Mouse (Mus musculus) forebrain, embryonic 13.5 days (tissue): ENCODE measurements at regions not wholly inside any gene's neighbourhood (a gene's known extent, or its start where the extent isn't known, plus 50 kb on each side); places are given as distances from the start of the nearest gene placed in this dataset.

Experiments used
- ATAC-seq: fragments of 200-750 bp; cut with Nextera tagmentation; 2 replicates; pipeline ENCODE4 v1.8.0; 2017
- H3K27ac ChIP-seq: fragments of 300-500 bp; sonication (generic); 2 replicates; pipeline ENCODE4 v1.5.1; 2015; ENCODE audit warnings: inconsistent platforms, mild to moderate bottlenecking, moderate library complexity
- H3K27me3 ChIP-seq: fragments of 300-500 bp; sonication (generic); 2 replicates; pipeline ENCODE4 v1.6.1; 2015; ENCODE audit warnings: mild to moderate bottlenecking, inconsistent platforms
- H3K36me3 ChIP-seq: fragments of 300-500 bp; sonication (generic); 2 replicates; pipeline ENCODE4 v1.6.1; 2015; ENCODE audit warnings: mild to moderate bottlenecking, inconsistent platforms; ENCODE audit not compliant: poor library complexity, severe bottlenecking
- H3K4me1 ChIP-seq: fragments of 300-500 bp; sonication (generic); 2 replicates; pipeline ENCODE4 v1.6.1; 2015; ENCODE audit warnings: inconsistent platforms
- H3K4me2 ChIP-seq: fragments of 300-500 bp; sonication (generic); 2 replicates; pipeline ENCODE4 v1.6.1; 2015; ENCODE audit warnings: inconsistent platforms, mild to moderate bottlenecking, moderate library complexity
- H3K4me3 ChIP-seq: fragments of 300-500 bp; sonication (generic); 2 replicates; pipeline ENCODE4 v1.5.1; 2015; ENCODE audit warnings: mild to moderate bottlenecking, inconsistent platforms
- H3K9ac ChIP-seq: fragments of 300-500 bp; sonication (generic); 2 replicates; pipeline ENCODE4 v1.6.1; 2015; ENCODE audit warnings: mild to moderate bottlenecking, inconsistent platforms
- H3K9me3 ChIP-seq: fragments of 300-500 bp; sonication (generic); replicated peaks from 2 replicates; pipeline ENCODE4 v1.6.1; 2016; ENCODE audit warnings: inconsistent platforms
- WGBS: fragments of 180-500 bp; shearing (Covaris S2); methylation state at CpG from one replicate; pipeline ENCODE4 v1.1.7; 2015; 5-methylcytosine and 5-hydroxymethylcytosine counted together

DNA sequence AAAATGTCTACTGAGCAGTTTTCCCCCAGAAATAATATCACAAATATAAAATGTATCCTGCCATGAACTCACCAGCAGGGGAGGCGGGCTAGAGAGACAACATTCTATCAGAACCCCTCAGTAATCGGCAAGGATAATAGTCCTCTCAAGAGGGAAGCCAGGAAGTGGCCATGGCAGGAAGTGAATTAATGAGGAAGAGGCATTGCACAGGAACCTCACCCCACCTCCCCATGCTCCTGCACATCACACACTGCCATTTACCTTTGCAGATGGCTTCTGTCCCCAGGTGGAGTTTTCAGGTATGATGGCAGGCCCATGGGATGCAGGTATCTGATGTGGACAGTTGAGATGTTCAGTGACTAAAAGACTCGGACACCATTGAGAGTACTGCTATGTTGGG lies 185.9 kb upstream of the Tgfbr2 start:
- Histone ChIP-seq H3K36me3 (no peaks in the 10 kb centered on the region), H3K9ac (no peak overlapping the region)
- WGBS, result 88% methylated on average over 3 of the region's 3 CpGs

DNA sequence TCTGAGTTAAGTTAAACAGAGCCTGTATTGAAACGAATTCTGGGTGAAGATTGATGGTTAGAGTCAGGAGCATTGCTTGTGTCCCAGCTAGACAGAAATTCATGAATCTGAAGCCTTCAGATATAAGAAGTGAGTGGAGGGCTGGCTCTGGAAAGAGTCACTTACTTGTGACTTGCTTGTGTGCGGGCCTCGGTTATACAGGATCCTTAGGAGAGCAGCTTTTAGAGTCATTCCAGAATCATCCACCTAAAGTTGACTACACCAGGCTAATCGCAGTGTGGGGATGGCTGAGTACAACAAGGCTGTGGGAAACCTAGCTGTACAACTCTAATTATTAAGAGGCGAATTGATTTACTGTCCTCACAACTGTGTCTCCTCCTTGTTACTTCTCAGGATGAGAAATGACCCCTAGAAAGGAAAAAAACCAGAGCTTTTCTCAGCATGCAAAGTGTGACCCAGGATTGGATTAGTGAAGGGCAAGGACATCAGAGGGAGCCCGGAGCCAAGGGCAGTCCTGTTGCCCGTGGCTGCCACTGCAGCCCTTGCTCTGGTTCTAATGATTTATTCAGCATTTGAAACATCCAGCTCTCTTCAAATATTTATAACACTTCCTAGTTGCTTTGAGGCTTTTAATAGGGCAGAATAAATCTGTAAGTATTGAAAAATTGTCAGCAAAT lies 179.0 kb upstream of the Tgfbr2 start:
- no peaks in the 10 kb centered on the region for H3K27me3 ChIP-seq
- no peak for ATAC-seq
- H3K36me3 ChIP-seq, result no peaks in the 10 kb centered on the region
- no peaks in the 10 kb centered on the region for H3K9me3 ChIP-seq
- no peak overlapping the region for H3K27ac ChIP-seq
- 0 out of 2 replicates have a peak, but pooled peaks cover 7% of the 10 kb centered on the region for H3K4me1 ChIP-seq
- no peak overlapping the region for H3K4me3 ChIP-seq
- 82% methylated on average over 7 of the region's 7 CpGs for WGBS
- H3K9ac ChIP-seq, result no peak overlapping the region
- H3K4me2 ChIP-seq, result no peak overlapping the region

More for the DNA sequence above, 185.9 kb upstream of the Tgfbr2 start:
- Histone ChIP-seq H3K27ac (no peak overlapping the region), H3K4me3 (no peak overlapping the region), H3K9me3 (no peaks in the 10 kb centered on the region), H3K4me2 (no peak overlapping the region), H3K4me1 (no peaks in the 10 kb centered on the region), H3K27me3 (no peaks in the 10 kb centered on the region)
- no peak for ATAC-seq

DNA sequence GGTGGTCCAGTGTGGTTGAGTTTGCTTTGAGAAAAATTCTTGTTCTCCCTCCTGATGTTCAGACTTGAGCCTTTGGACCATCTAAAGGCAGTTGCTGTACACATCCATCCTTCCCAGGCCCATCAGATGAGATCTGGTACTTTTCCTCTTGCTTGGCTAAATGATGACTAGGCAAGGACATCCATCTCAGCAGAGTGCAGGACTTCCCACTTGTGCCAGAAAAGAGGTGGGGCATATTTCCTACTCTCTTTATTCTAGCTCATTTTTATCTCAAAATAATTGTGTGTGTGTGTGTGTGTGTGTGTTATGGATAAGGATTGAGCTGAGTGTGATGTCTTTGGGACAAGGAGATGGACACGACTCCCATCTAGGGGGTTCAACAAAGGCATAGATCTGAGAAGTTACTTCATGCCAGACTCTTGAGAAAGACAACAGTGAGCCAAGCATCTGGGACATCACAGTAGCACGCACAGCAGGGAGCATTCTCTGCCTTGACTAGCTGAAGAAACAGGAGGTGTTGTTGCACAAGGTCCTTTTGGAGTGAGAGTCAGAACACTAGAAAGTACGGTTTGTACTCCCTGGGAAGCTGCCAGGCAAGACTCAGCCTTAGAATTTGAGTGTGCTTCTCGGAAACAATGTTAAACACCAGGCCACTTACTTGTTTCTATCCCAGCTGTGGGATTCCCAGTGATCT lies 177.8 kb upstream of the Tgfbr2 start:
- no peak for ATAC-seq
- Histone ChIP-seq H3K9ac (no peak overlapping the region), H3K9me3 (no peaks in the 10 kb centered on the region), H3K36me3 (no peaks in the 10 kb centered on the region), H3K4me3 (no peak overlapping the region), H3K4me1 (0 out of 2 replicates have a peak, but pooled peaks cover 7% of the 10 kb centered on the region), H3K4me2 (no peak overlapping the region), H3K27me3 (no peaks in the 10 kb centered on the region), H3K27ac (no peak overlapping the region)
- 81% methylated on average over 4 of the region's 4 CpGs for WGBS

DNA sequence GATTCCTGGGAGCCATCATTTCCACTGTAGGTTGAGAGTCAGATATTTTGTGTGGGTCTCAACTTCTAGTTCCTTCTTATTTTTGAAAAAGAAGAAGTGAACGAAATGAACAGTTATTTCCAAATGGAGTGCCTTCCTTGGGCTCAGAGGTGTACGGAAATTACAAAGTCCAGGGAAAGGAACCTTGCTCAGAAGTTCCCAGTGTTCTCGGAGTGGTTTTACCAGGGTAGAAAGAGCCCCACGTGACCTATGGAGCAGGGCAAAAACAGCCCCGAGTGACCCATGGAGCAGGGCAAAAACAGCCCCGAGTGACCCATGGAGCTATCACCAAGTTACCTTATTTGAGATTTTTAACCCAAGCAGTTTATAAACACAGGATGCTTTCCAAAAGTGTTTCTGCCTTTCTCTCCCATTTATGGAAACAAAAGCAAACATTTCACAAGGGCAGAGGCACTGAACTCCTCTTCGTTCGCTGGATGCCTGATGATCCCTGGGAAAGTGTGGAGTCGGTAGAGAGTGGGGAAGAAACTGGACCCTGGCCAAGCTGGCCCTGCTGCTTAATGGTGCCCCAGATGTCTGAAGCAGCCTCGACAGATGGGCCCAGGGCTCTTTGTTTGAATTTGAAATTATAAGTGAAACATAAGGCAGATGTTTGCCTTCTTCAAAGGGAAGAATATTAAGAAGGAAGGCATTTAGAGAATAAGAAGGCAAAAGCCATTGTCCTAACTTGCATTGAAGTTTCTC lies 175.8 kb upstream of the Tgfbr2 start:
- Histone ChIP-seq H3K4me3 (no peak overlapping the region), H3K36me3 (no peaks in the 10 kb centered on the region), H3K27ac (no peak overlapping the region), H3K9ac (no peak overlapping the region), H3K4me2 (no peak overlapping the region), H3K4me1 (0 out of 2 replicates have a peak, but pooled peaks cover 7% of the 10 kb centered on the region), H3K27me3 (no peaks in the 10 kb centered on the region), H3K9me3 (no peaks in the 10 kb centered on the region)
- WGBS, result 74% methylated on average over 10 of the region's 10 CpGs
- no peak for ATAC-seq

DNA sequence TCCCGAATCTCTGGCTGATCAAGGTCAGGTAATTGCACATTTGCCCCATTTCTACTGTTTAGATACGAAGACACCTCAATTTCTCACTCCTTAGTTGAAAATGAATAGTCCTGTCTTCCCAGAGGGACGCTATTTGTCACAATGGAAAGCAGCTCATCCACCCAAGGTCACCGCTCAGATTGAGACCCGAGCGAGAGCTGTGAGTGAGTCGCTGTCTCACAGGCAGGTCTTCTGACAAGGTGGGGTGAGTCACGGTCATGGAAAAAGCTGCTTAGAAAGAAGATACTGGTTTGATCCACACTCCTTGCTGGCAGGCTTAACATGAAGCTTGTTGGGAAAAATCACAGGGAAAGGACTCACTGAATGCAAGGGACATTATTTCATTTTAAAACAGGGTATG lies 171.9 kb upstream of the Tgfbr2 start:
- H3K4me2 ChIP-seq, result no peak overlapping the region
- WGBS, result 92% methylated on average over 8 of the region's 8 CpGs
- no peak overlapping the region for H3K27ac ChIP-seq
- no peak for ATAC-seq
- 0 out of 2 replicates have a peak, but pooled peaks cover 7% of the 10 kb centered on the region for H3K4me1 ChIP-seq
- no peak overlapping the region for H3K4me3 ChIP-seq
- no peaks in the 10 kb centered on the region for H3K9me3 ChIP-seq
- H3K27me3 ChIP-seq, result no peaks in the 10 kb centered on the region
- H3K9ac ChIP-seq, result no peak overlapping the region
- no peaks in the 10 kb centered on the region for H3K36me3 ChIP-seq

DNA sequence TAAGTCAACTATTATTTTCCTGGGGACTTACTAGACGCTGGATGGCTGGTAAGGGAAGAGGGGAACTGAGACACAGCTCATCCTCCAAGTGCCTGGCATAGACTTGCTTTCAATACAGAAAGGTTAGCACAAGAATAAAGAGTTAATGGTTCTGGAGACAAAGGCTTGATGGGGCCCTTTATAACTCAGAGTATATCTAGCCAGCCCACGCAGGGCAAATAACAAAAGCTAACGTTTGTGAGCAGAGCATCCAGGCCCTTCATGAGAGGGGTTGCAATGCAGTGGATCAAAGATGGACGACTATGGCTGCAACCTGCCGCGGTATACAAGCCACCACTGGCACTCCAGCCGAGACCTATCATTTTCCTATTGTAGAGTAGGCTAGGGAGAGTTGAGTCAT lies 171.3 kb upstream of the Tgfbr2 start:
- ATAC-seq, result no peak
- WGBS, result 83% methylated on average over 7 of the region's 7 CpGs
- no peak overlapping the region for H3K27ac ChIP-seq
- H3K4me3 ChIP-seq, result no peak overlapping the region
- H3K27me3 ChIP-seq, result no peaks in the 10 kb centered on the region
- no peak overlapping the region for H3K4me2 ChIP-seq
- H3K4me1 ChIP-seq, result 0 out of 2 replicates have a peak, but pooled peaks cover 6% of the 10 kb centered on the region
- no peak overlapping the region for H3K9ac ChIP-seq
- H3K9me3 ChIP-seq, result no peaks in the 10 kb centered on the region
- H3K36me3 ChIP-seq, result no peaks in the 10 kb centered on the region

DNA sequence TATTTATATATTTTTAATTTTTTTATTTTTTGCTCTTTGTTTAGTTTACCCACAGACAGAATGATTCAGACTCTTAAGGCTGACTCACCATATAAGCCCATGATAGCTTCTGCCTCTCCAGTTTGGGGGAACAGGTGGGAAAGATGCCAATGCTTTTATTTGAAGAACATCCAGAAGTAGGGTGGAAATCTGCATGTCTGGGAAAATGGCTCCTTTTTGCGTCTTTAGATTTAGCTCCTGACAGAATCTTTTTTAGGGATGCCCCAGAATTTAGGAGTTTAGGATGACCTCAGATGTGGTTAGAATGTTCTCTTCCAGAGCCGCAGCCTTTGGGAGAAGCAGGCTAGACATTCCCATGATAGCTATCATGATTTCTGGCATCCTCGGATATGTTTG lies 167.9 kb upstream of the Tgfbr2 start:
- Histone ChIP-seq H3K4me3 (no peak overlapping the region), H3K27me3 (no peaks in the 10 kb centered on the region), H3K9me3 (no peaks in the 10 kb centered on the region), H3K27ac (no peak overlapping the region), H3K4me1 (no peaks in the 10 kb centered on the region), H3K4me2 (no peak overlapping the region), H3K36me3 (no peaks in the 10 kb centered on the region), H3K9ac (no peak overlapping the region)
- ATAC-seq, result no peak
- 89% methylated on average over 3 of the region's 3 CpGs for WGBS

DNA sequence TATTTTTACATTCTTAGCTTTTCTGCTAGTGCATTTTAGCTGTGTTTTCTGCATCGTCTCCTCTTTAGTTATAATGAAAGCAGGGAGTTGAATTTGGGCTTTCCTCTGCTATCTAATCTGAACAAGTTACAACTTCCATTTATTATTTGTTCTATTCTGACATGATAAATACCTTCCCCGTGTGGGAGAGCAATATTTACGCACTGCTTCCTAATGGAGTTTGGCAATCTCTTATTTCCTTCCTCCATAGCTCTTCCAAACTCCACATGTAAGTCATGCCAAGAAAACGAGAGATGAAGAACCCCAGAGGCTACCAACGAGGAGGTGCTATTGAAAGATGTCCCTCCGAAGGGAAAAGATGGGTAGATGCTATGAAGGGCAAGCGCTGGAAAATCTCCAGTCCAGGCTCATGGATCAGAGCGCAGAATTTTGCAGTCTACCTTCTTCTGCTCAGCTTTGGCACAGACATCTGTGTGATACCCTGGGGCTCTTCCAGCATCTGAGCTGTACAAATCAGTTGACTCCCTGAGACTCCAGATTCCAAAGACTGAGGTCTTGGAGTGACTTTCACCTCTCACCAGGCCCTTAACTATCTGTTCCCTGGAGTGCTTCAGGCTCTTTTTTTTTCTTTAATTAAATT lies 167.4 kb upstream of the Tgfbr2 start:
- no peak overlapping the region for H3K27ac ChIP-seq
- no peaks in the 10 kb centered on the region for H3K36me3 ChIP-seq
- H3K4me2 ChIP-seq, result no peak overlapping the region
- no peaks in the 10 kb centered on the region for H3K27me3 ChIP-seq
- no peaks in the 10 kb centered on the region for H3K4me1 ChIP-seq
- 86% methylated on average over 8 of the region's 8 CpGs for WGBS
- no peak for ATAC-seq
- no peaks in the 10 kb centered on the region for H3K9me3 ChIP-seq
- H3K9ac ChIP-seq, result no peak overlapping the region
- no peak overlapping the region for H3K4me3 ChIP-seq

DNA sequence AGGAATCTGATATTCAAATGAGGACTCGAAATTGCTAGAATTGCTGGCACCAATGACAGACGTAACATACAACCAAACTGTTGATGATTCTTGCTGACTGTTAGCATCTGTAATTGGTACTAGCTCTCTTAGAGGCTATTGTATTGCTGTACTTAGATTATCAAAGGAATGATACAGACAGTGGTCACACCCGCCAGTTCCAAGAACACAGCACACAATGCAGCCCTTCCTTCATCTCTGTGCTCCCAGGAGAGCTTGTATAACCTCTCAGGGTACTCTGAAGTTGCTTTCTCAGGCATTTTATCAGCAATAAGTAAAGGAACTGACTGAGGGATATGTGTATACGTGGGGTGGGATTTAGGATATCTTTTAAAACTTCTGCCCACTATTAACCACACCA lies 166.8 kb upstream of the Tgfbr2 start:
- Histone ChIP-seq H3K4me3 (no peak overlapping the region), H3K36me3 (no peaks in the 10 kb centered on the region), H3K4me2 (no peak overlapping the region), H3K9ac (no peak overlapping the region), H3K4me1 (no peaks in the 10 kb centered on the region), H3K27ac (no peak overlapping the region), H3K27me3 (no peaks in the 10 kb centered on the region), H3K9me3 (no peaks in the 10 kb centered on the region)
- 76% methylated on average over 4 of the region's 4 CpGs for WGBS
- no peak for ATAC-seq

DNA sequence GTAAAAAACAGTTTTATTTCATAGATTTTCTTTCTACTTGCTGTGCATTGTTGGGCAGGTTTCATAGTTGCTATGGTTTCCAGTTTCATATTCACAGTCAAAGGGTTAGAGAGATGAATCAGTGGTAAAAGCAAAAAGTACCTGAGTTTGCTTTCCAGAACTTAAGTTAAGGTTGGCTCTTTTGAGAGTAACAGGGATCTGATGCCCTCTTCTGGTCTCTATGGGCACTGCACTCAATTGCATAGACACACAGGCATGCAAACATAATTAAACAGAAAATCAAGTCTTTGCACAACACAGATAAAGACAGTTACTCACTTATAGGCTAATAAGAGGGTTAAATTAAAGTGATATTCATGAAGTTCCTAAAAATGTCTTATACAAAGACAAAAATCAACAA lies 165.8 kb upstream of the Tgfbr2 start:
- H3K27ac ChIP-seq, result no peak overlapping the region
- H3K4me1 ChIP-seq, result no peaks in the 10 kb centered on the region
- H3K9me3 ChIP-seq, result no peaks in the 10 kb centered on the region
- H3K4me2 ChIP-seq, result no peak overlapping the region
- no peak overlapping the region for H3K9ac ChIP-seq
- no peak overlapping the region for H3K4me3 ChIP-seq
- H3K36me3 ChIP-seq, result no peaks in the 10 kb centered on the region
- ATAC-seq, result no peak
- no peaks in the 10 kb centered on the region for H3K27me3 ChIP-seq

DNA sequence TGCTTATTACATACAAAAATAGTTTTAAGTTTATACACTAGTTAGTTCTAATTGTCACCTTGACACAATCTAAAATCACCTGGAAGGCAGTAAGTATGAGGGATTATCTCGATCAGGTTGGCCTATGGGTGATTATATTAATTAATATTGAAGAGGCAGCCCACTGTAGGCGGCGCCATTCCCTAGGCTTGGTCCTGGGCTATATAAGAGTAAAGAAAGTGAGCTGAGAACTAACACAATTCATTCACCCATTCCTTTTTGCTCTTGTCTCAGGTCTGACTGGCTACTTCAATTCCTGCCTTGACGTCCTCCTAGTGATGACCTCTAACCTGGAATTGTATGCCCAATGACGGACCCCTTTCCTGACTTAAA lies 163.6 kb upstream of the Tgfbr2 start:
- H3K36me3 ChIP-seq, result no peaks in the 10 kb centered on the region
- no peak for ATAC-seq
- no peak overlapping the region for H3K9ac ChIP-seq
- WGBS, result 97% methylated on average over 5 of the region's 5 CpGs
- H3K4me1 ChIP-seq, result no peaks in the 10 kb centered on the region
- no peaks in the 10 kb centered on the region for H3K27me3 ChIP-seq
- no peak overlapping the region for H3K27ac ChIP-seq
- H3K4me3 ChIP-seq, result no peak overlapping the region
- no peak overlapping the region for H3K4me2 ChIP-seq
- no peaks in the 10 kb centered on the region for H3K9me3 ChIP-seq

DNA sequence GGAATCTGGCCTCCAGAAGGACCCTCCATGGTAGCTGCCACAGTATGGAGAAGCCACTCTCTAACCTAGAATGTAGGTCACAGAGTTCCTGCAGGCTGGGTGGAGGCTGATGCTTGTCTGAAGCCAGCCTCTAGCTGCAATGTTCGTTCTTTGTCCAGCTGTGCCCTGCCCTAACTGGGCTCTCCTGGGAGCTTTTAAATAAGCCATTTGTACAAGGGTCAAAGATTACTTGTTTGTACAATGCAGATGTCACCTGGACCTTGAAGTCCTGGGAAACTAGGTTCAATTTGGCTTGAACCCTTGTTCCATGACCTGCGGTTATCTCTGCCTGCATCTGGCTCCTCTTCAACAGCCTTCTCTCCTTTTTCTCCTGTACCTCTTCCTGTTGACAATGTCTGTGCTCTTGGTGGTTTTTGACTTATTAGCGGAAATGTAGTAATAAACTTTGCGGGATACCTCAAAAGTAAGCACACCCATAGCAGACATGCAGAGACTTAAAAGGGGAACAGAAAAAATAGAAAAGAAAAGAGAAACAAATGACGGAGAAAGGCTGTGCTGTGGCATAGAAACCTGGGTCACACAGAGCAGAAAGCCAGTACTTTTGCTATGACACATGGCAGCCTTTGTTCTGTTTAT lies 163.1 kb upstream of the Tgfbr2 start:
- no peak for ATAC-seq
- Histone ChIP-seq H3K4me3 (no peak overlapping the region), H3K27ac (no peak overlapping the region), H3K4me1 (no peaks in the 10 kb centered on the region), H3K9ac (no peak overlapping the region), H3K27me3 (no peaks in the 10 kb centered on the region), H3K36me3 (no peaks in the 10 kb centered on the region), H3K4me2 (no peak overlapping the region), H3K9me3 (no peaks in the 10 kb centered on the region)
- 87% methylated on average over 5 of the region's 5 CpGs for WGBS
